Mouse (Mus musculus): ENCODE results near the gene Dmac2. TPM values are rescaled to one million over a fixed set of nuclear protein-coding genes. Genes with fewer than 3 reads are reported as not detected.

The Dmac2 gene
- polyA plus RNA-seq, 1 experiment from 2014 or later: 40.9 TPM

DNA sequence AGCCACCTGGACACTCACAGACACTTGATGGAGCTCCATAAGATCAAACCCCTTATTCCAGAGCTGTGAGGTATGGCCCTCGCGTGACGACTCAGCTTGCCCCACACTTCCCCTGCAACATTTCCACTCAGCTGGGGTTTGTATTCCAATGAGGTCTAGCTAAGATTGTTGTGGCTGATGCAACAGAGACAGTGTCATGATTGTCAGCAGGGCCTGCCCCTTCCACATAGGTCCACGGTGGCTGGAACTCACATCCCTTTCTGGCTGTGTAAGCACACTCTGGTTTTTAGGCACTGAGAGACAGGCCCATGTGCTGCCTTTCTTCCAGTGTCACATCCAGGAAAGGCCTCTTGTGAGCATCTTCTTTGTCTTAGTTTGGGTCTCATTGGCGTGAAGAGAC lies 34.6 kb upstream of the Dmac2 start:
- Histone ChIP-seq H3K27ac (ENCODE audit: low read depth) (no peak overlapping the region), H3K4me1 (replicated peaks; ENCODE audit: control insufficient read depth, insufficient read depth, low read length) (no peaks in the 10 kb centered on the region), H3K36me3 (ENCODE audit: control insufficient read depth, insufficient read depth, low read length) (no peaks in the 10 kb centered on the region), H3K9ac (ENCODE audit: low read length) (no peak overlapping the region), H3K4me3 (ENCODE audit: low read depth, low read length) (no peak overlapping the region), H3K4me2 (ENCODE audit: low read length) (no peak overlapping the region), H3K9me3 (ENCODE audit: control insufficient read depth, low read length) (no peaks in the 10 kb centered on the region), H3K27me3 (replicated peaks; ENCODE audit: control insufficient read depth, insufficient read depth, low read length) (no peaks in the 10 kb centered on the region)
- ATAC-seq (replicated peaks; ENCODE audit: low FRiP score, low TSS enrichment, low read depth): no peak
- 79% methylated on average over 5 of the region's 5 CpGs for WGBS
- no peak for DNase-seq (ENCODE audit: low spot score)

DNA sequence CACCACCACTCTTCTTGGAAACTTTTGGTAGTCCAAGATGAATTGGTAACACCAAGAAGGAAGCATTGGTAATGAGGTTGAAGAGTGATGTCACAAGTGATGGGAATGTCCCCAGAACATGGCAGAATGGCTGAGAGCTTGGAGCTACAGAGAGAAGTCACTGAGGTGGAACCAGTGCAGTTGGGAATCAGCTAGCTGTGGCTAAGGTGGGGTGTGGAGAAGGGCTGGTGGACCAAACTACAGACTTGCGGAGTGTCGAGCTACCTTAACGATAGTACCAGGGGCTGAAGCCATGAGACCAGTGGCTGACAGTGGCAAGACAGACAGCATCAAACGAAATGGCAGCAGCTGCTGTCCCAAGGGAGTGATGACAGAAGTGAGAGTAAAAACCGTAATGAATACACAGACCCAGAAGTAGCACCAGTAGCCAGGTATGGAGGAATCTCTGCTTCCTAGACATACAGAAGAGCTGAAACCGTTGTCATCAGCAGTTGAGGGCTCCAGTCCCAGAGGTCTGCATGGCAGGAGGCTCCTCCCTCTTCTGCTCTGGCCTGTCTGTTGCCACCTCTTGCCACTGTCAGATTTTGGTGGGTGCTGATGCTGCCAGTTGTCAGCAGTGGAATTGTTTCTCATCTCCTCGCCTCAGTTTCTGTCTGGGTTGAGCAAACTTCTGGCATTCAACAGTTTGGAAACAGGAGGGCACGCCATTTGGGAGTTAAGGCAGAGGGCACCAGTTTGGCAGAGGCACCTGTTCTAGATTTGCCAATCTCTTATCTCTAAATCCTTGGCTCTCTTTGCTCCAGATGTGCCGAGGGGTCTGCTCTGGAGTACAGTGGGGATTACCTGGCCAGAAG lies 33.6 kb upstream of the Dmac2 start:
- DNase-seq (ENCODE audit: low spot score): no peak
- Histone ChIP-seq H3K9me3 (ENCODE audit: control insufficient read depth, low read length) (no peaks in the 10 kb centered on the region), H3K4me3 (ENCODE audit: low read depth, low read length) (no peak overlapping the region), H3K4me1 (replicated peaks; ENCODE audit: control insufficient read depth, insufficient read depth, low read length) (no peaks in the 10 kb centered on the region), H3K9ac (ENCODE audit: low read length) (no peak overlapping the region), H3K36me3 (ENCODE audit: control insufficient read depth, insufficient read depth, low read length) (no peaks in the 10 kb centered on the region), H3K27me3 (replicated peaks; ENCODE audit: control insufficient read depth, insufficient read depth, low read length) (no peaks in the 10 kb centered on the region), H3K27ac (ENCODE audit: low read depth) (no peak overlapping the region), H3K4me2 (ENCODE audit: low read length) (no peak overlapping the region)
- ATAC-seq (replicated peaks; ENCODE audit: low FRiP score, low TSS enrichment, low read depth): no peak
- 77% methylated on average over 9 of the region's 9 CpGs for WGBS

DNA sequence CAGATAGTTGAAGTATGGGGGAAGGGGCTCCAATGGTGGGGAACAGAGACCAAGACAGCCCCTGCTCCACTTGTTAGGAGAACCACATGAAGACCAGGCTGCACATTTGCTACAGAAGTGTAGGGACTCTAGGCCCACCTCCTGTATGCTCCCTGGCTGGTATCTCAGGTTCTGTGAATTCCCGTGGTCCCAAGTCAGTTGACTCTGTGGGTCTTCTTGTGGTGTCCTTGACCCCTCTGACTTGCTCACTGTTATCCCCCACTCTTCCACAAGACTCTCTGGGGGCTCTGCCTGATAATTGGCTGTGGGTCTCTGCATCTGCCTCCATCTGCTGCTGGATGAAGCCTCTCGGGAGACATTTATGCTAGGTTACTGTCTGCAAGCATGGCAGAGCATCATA lies 28.0 kb upstream of the Dmac2 start:
- Histone ChIP-seq H3K9ac (ENCODE audit: low read length) (no peak overlapping the region), H3K4me2 (ENCODE audit: low read length) (no peak overlapping the region), H3K27ac (ENCODE audit: low read depth) (no peak overlapping the region), H3K4me3 (ENCODE audit: low read depth, low read length) (no peak overlapping the region), H3K9me3 (ENCODE audit: control insufficient read depth, low read length) (no peaks in the 10 kb centered on the region), H3K4me1 (replicated peaks; ENCODE audit: control insufficient read depth, insufficient read depth, low read length) (no peaks in the 10 kb centered on the region), H3K27me3 (replicated peaks; ENCODE audit: control insufficient read depth, insufficient read depth, low read length) (no peaks in the 10 kb centered on the region), H3K36me3 (ENCODE audit: control insufficient read depth, insufficient read depth, low read length) (no peaks in the 10 kb centered on the region)
- WGBS: 81% methylated on average over 2 of the region's 2 CpGs
- ATAC-seq (replicated peaks; ENCODE audit: low FRiP score, low TSS enrichment, low read depth): no peak
- no peak for DNase-seq (ENCODE audit: low spot score)

GRCm38 (mm10) chr7:25593859-25594258 lies 25.4 kb upstream of the Dmac2 start:
- DNase-seq (ENCODE audit: low spot score) (no peak), ATAC-seq (replicated peaks; ENCODE audit: low FRiP score, low TSS enrichment, low read depth) (no peak)
- Histone ChIP-seq H3K9ac (ENCODE audit: low read length) (no peak overlapping the region), H3K9me3 (ENCODE audit: control insufficient read depth, low read length) (no peaks in the 10 kb centered on the region), H3K4me1 (replicated peaks; ENCODE audit: control insufficient read depth, insufficient read depth, low read length) (no peaks in the 10 kb centered on the region), H3K4me2 (ENCODE audit: low read length) (no peak overlapping the region), H3K4me3 (ENCODE audit: low read depth, low read length) (no peak overlapping the region), H3K27me3 (replicated peaks; ENCODE audit: control insufficient read depth, insufficient read depth, low read length) (0 out of 2 replicates have a peak, but pooled peaks cover 3% of the 10 kb centered on the region), H3K36me3 (ENCODE audit: control insufficient read depth, insufficient read depth, low read length) (no peaks in the 10 kb centered on the region), H3K27ac (ENCODE audit: low read depth) (no peak overlapping the region)
- 85% methylated on average over 3 of the region's 3 CpGs for WGBS

- WGBS: 13% methylated on average over 10 of the region's 10 CpGs
- Histone ChIP-seq H3K4me2 (ENCODE audit: low read length) (no peak overlapping the region), H3K27ac (ENCODE audit: low read depth) (no peak overlapping the region), H3K36me3 (ENCODE audit: control insufficient read depth, insufficient read depth, low read length) (no peaks in the 10 kb centered on the region), H3K4me1 (replicated peaks; ENCODE audit: control insufficient read depth, insufficient read depth, low read length) (no peaks in the 10 kb centered on the region), H3K9me3 (ENCODE audit: control insufficient read depth, low read length) (no peaks in the 10 kb centered on the region), H3K27me3 (replicated peaks; ENCODE audit: control insufficient read depth, insufficient read depth, low read length) (0 out of 2 replicates have a peak, but pooled peaks cover 3% of the 10 kb centered on the region), H3K9ac (ENCODE audit: low read length) (no peak overlapping the region), H3K4me3 (ENCODE audit: low read depth, low read length) (no peak overlapping the region)
- peak; percentile 93 for DNase-seq (ENCODE audit: low spot score)
- peak; percentile 47; the same call in 1 of the 2 replicates for ATAC-seq (replicated peaks; ENCODE audit: low FRiP score, low TSS enrichment, low read depth)
Measured at GRCm38 (mm10) chr7:25599663-25600062, 19.6 kb upstream of the Dmac2 start.

- no peak overlapping the region for H3K4me3 ChIP-seq (ENCODE audit: low read depth, low read length)
- no peak overlapping the region for H3K4me2 ChIP-seq (ENCODE audit: low read length)
- no peaks in the 10 kb centered on the region for H3K36me3 ChIP-seq (ENCODE audit: control insufficient read depth, insufficient read depth, low read length)
- 87% methylated on average over 11 of the region's 11 CpGs for WGBS
- no peak for DNase-seq (ENCODE audit: low spot score)
- H3K27me3 ChIP-seq (replicated peaks; ENCODE audit: control insufficient read depth, insufficient read depth, low read length): 0 out of 2 replicates have a peak, but pooled peaks cover 3% of the 10 kb centered on the region
- H3K4me1 ChIP-seq (replicated peaks; ENCODE audit: control insufficient read depth, insufficient read depth, low read length): no peaks in the 10 kb centered on the region
- ATAC-seq (replicated peaks; ENCODE audit: low FRiP score, low TSS enrichment, low read depth): no peak
- H3K9me3 ChIP-seq (ENCODE audit: control insufficient read depth, low read length): no peaks in the 10 kb centered on the region
- H3K27ac ChIP-seq (ENCODE audit: low read depth): no peak overlapping the region
- no peak overlapping the region for H3K9ac ChIP-seq (ENCODE audit: low read length)
Measured at GRCm38 (mm10) chr7:25600666-25601065, 18.5 kb upstream of the Dmac2 start.

DNA sequence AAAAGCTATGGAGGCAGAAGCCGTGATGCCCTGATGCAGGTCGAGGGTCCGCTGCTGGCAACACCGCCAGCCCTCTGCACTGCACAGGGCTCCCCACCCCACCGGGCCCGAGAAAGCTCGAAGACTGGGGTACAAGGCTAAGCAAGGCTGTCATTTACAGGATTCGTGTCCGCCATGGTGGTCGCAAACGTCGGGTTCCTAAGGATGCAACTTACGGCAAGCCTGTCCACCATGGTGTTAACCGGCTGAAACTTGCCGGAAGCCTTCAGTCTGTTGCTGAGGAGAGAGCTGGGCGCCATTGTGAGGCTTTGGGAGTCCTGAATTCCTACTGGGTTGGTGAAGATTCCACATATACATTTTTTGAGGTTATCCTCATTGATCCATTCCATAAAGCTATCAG lies 17.9 kb upstream of the Dmac2 start:
- Histone ChIP-seq H3K4me3 (ENCODE audit: low read depth, low read length) (no peak overlapping the region), H3K27ac (ENCODE audit: low read depth) (no peak overlapping the region), H3K9ac (ENCODE audit: low read length) (no peak overlapping the region), H3K27me3 (replicated peaks; ENCODE audit: control insufficient read depth, insufficient read depth, low read length) (0 out of 2 replicates have a peak, but pooled peaks cover 3% of the 10 kb centered on the region), H3K4me1 (replicated peaks; ENCODE audit: control insufficient read depth, insufficient read depth, low read length) (no peaks in the 10 kb centered on the region), H3K36me3 (ENCODE audit: control insufficient read depth, insufficient read depth, low read length) (no peaks in the 10 kb centered on the region), H3K4me2 (ENCODE audit: low read length) (no peak overlapping the region), H3K9me3 (ENCODE audit: control insufficient read depth, low read length) (no peaks in the 10 kb centered on the region)
- ATAC-seq (replicated peaks; ENCODE audit: low FRiP score, low TSS enrichment, low read depth): no peak
- DNase-seq (ENCODE audit: low spot score): no peak
- WGBS: 90% methylated on average over 16 of the region's 16 CpGs

DNA sequence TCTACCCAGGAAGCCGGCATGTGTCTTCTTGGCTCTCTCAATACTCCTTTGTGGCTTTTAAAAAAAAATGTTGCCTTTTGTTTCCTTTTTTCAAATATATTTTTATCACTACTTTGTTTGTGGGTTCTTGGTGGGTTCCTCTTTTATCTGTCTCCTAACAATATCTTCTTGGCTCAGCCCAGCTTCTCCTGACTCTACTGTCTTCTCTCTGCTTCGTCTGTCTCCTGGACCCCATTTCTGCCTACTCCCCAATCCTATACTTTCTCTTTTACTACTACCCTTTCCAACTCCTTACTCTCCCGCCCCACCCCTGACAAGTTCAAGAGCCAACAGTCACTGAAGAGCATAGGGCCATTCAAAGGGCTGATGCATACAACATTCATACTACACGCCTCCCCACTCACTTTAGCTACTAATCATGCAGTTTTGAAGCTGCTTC lies 12.6 kb upstream of the Dmac2 start:
- 85% methylated on average over 4 of the region's 4 CpGs for WGBS
- no peak for ATAC-seq (replicated peaks; ENCODE audit: low FRiP score, low TSS enrichment, low read depth)
- H3K9me3 ChIP-seq (ENCODE audit: control insufficient read depth, low read length): no peaks in the 10 kb centered on the region
- H3K4me1 ChIP-seq (replicated peaks; ENCODE audit: control insufficient read depth, insufficient read depth, low read length): no peaks in the 10 kb centered on the region
- no peak overlapping the region for H3K27ac ChIP-seq (ENCODE audit: low read depth)
- H3K4me3 ChIP-seq (ENCODE audit: low read depth, low read length): no peak overlapping the region
- H3K36me3 ChIP-seq (ENCODE audit: control insufficient read depth, insufficient read depth, low read length): no peaks in the 10 kb centered on the region
- no peaks in the 10 kb centered on the region for H3K27me3 ChIP-seq (replicated peaks; ENCODE audit: control insufficient read depth, insufficient read depth, low read length)
- no peak overlapping the region for H3K4me2 ChIP-seq (ENCODE audit: low read length)
- no peak overlapping the region for H3K9ac ChIP-seq (ENCODE audit: low read length)
- DNase-seq (ENCODE audit: low spot score): no peak

DNA sequence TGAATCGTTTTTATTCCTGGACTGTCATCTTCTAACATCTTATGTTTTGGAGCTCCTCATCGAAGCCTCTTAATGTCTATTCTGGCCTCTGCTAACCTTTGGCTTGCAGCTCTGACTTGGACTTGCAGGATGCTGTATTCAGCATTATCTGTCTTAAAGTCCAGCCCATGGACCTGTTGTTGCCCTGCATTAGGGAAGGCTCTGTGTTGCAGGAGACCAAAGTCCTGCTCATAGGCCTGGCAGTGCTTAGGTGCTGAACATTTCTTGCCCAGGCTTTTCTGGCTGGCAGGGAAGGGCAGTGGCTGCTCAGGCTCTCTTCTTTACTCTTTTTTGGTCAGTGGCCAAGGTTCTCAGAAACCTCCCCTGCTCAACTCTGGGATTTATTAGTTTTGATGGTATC lies 12.0 kb upstream of the Dmac2 start:
- ATAC-seq (replicated peaks; ENCODE audit: low FRiP score, low TSS enrichment, low read depth) (no peak), DNase-seq (ENCODE audit: low spot score) (no peak)
- no peaks in the 10 kb centered on the region for H3K36me3 ChIP-seq (ENCODE audit: control insufficient read depth, insufficient read depth, low read length)
- no peak overlapping the region for H3K27ac ChIP-seq (ENCODE audit: low read depth)
- no peaks in the 10 kb centered on the region for H3K27me3 ChIP-seq (replicated peaks; ENCODE audit: control insufficient read depth, insufficient read depth, low read length)
- WGBS: 73% methylated on average over 2 of the region's 2 CpGs
- no peak overlapping the region for H3K9ac ChIP-seq (ENCODE audit: low read length)
- no peak overlapping the region for H3K4me2 ChIP-seq (ENCODE audit: low read length)
- no peaks in the 10 kb centered on the region for H3K4me1 ChIP-seq (replicated peaks; ENCODE audit: control insufficient read depth, insufficient read depth, low read length)
- H3K4me3 ChIP-seq (ENCODE audit: low read depth, low read length): no peak overlapping the region
- H3K9me3 ChIP-seq (ENCODE audit: control insufficient read depth, low read length): no peaks in the 10 kb centered on the region

Data from intestine, embryonic 14.5 days (tissue).